Mouse (Mus musculus) midbrain, embryonic 12.5 days (tissue): ENCODE results near the gene Gm45618. TPM values are rescaled to one million over a fixed set of nuclear protein-coding genes. Genes with fewer than 3 reads are reported as not detected.
"Not testable (repeated sequence)": the region's sequence is repeated elsewhere in the genome, so short reads cannot be mapped to it uniquely, and the experiment has no call there.

Experiments used
- ATAC-seq: fragments of 200-750 bp; cut with Nextera tagmentation; 2 replicates; pipeline ENCODE4 v1.8.0; 2017; ENCODE audit warnings: low read depth, moderate TSS enrichment, moderate library complexity; ENCODE audit not compliant: low FRiP score
- H3K27ac ChIP-seq: fragments of 300-500 bp; sonication (generic); replicated peaks from 2 replicates; pipeline ENCODE4 v1.5.1; 2016; ENCODE audit warnings: mild to moderate bottlenecking
- H3K27me3 ChIP-seq: fragments of 300-500 bp; sonication (generic); 2 replicates; pipeline ENCODE4 v1.6.1; 2016; ENCODE audit warnings: mild to moderate bottlenecking
- H3K36me3 ChIP-seq: fragments of 300-500 bp; sonication (generic); 2 replicates; pipeline ENCODE4 v1.6.1; 2016
- H3K4me1 ChIP-seq: fragments of 300-500 bp; sonication (generic); 2 replicates; pipeline ENCODE4 v1.6.1; 2016
- H3K4me2 ChIP-seq: fragments of 300-500 bp; sonication (generic); replicated peaks from 2 replicates; pipeline ENCODE4 v1.6.1; 2016; ENCODE audit warnings: mild to moderate bottlenecking, moderate library complexity
- H3K4me3 ChIP-seq: fragments of 300-500 bp; sonication (generic); 2 replicates; pipeline ENCODE4 v1.5.1; 2016; ENCODE audit warnings: mild to moderate bottlenecking
- H3K9ac ChIP-seq: fragments of 300-500 bp; sonication (generic); replicated peaks from 2 replicates; pipeline ENCODE4 v1.6.1; 2016; ENCODE audit warnings: mild to moderate bottlenecking, moderate library complexity
- H3K9me3 ChIP-seq: fragments of 300-500 bp; sonication (generic); 2 replicates; pipeline ENCODE4 v1.6.1; 2016; ENCODE audit warnings: mild to moderate bottlenecking
- WGBS: fragments of 180-500 bp; shearing (Covaris S2); methylation state at CpG from one replicate; pipeline ENCODE4 v1.1.7; 2016; 5-methylcytosine and 5-hydroxymethylcytosine counted together
- polyA plus RNA-seq: library from polyadenylated mRNA; unstranded; fragments of >200 nt; fragmentation: Nextera tagmentation; extraction: Ambion mirVana; gene quantifications from 2 replicates; pipeline ENCODE4 v1.2.1, GENCODE M21; 2016

The Gm45618 gene
- polyA plus RNA-seq: not detected in 2 replicates

DNA sequence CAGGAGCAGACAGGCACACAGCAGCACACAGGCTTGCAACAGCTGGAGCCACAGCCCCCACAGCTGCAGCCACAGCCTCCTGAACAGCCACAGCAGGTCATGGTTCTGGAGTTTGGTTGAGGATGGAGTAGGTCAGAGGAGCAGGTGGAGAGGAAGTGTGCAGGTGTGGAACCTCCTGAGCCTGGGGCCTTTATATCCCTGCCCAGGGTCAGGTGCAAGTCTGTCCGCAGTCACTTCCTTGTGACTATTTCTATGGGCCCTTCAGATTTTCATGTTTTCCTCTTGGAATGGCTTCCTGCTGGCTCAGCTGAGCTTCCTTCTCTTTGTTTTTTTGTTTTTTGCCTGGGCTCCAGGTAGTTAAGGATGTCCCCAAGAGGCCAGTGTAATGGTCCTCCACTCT is at the start of gene Gm45618:
Gene Gm45618 (minus strand): TSS at position 101 of the 400 bp plus-strand sequence.
- not testable (repeated sequence) for H3K27ac ChIP-seq, H3K36me3 ChIP-seq, H3K27me3 ChIP-seq, H3K4me3 ChIP-seq, H3K4me1 ChIP-seq, H3K9ac ChIP-seq, ATAC-seq, H3K4me2 ChIP-seq, H3K9me3 ChIP-seq
- WGBS: 91% methylated on average over 1 of the region's 1 CpGs

DNA sequence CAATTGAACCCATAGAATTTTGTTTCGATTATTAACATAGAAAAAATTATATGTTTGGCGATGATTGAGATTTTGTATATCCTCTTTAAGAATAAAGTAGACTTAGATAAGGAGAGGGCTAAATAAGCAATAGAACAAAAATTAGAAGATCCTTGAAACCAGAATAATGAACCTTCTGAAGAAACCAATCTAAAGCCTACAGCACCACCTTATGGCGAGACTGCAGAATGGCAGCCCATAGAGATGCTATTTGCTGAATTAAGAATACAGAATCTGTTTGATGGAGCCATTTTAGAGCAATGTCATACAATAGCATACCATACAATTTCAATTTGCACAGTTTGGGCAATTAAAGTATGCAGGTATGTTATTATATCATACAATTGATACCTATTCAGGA is 49.3 kb upstream of the Gm45618 start:
- no peak for ATAC-seq
- 44% methylated on average over 3 of the region's 3 CpGs for WGBS

GRCm38 (mm10) chr7:142165639-142166038 is 45.1 kb upstream of the Gm45618 start, which contains the start of gene Gm4553:
Gm4553 (minus strand) TSS chr7:142165739.
- H3K9me3 ChIP-seq, ATAC-seq, H3K9ac ChIP-seq, H3K27me3 ChIP-seq, H3K27ac ChIP-seq, H3K4me2 ChIP-seq, H3K4me1 ChIP-seq, H3K4me3 ChIP-seq, H3K36me3 ChIP-seq: not testable (repeated sequence)

More for the DNA sequence above, 49.3 kb upstream of the Gm45618 start:
- Histone ChIP-seq H3K4me1 (no peaks in the 10 kb centered on the region), H3K27ac (no peak overlapping the region), H3K4me2 (no peak overlapping the region), H3K9me3 (no peaks in the 10 kb centered on the region), H3K27me3 (no peaks in the 10 kb centered on the region), H3K4me3 (no peak overlapping the region), H3K9ac (no peak overlapping the region), H3K36me3 (no peaks in the 10 kb centered on the region)

DNA sequence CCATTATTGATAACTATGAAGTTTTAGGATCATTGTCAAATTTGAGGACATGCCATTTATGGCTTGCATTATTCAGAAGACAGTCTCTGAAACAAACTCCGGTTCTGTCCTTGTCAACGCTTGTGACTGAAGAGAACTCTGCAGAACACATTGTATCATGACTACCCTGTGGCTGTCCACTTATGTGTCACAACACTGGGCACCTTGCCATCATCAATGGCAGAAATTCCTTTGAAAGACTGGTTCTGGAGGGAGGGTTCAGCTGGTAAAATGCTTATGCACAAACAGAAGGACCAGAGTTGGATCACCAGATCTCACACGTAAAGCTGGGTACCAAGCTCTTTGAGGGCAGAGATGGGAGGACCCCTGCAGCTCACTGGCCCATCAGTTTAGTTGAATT is 38.8 kb upstream of the Gm45618 start:
- Histone ChIP-seq H3K4me3 (no peak overlapping the region), H3K4me1 (no peaks in the 10 kb centered on the region), H3K27me3 (no peaks in the 10 kb centered on the region; the same call in 1 of the 2 replicates), H3K27ac (no peak overlapping the region), H3K9ac (no peak overlapping the region), H3K36me3 (no peaks in the 10 kb centered on the region), H3K9me3 (no peaks in the 10 kb centered on the region), H3K4me2 (no peak overlapping the region)
- ATAC-seq: no peak
- WGBS: 93% methylated on average over 3 of the region's 3 CpGs

DNA sequence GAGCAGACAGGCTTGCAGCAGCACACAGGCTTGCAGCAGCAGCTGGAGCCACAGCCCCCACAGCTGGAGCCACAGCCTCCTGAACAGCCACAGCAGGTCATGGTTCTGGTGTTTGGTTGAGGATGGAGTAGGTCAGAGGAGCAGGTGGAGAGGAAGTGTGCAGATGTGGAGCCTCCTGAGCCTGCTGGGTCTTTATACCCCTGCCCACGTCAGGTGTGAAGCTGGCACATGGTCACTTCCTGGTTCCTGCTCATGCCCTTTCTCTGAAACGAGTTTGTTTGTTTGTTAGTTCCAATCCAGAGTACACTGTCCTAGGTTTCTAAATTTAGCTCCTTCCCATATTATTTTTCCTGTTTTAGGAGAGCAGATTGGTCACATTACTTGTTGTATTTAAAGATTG is 36.5 kb upstream of the Gm45618 start, which contains the start of gene Gm29735:
Gene Gm29735 (minus strand): TSS at position 101 of the 400 bp plus-strand sequence.
- H3K36me3 ChIP-seq, ATAC-seq, H3K9ac ChIP-seq, H3K4me2 ChIP-seq, H3K27ac ChIP-seq, H3K9me3 ChIP-seq, H3K4me3 ChIP-seq, H3K4me1 ChIP-seq, H3K27me3 ChIP-seq: not testable (repeated sequence)
- WGBS: 51% methylated on average over 2 of the region's 2 CpGs

- H3K36me3 ChIP-seq: no peaks in the 10 kb centered on the region
- H3K27me3 ChIP-seq: no peaks in the 10 kb centered on the region
- H3K9ac ChIP-seq: no peak overlapping the region
- no peaks in the 10 kb centered on the region for H3K4me1 ChIP-seq
- no peaks in the 10 kb centered on the region for H3K9me3 ChIP-seq
- no peak overlapping the region for H3K27ac ChIP-seq
- no peak overlapping the region for H3K4me3 ChIP-seq
- H3K4me2 ChIP-seq: no peak overlapping the region
- WGBS: 71% methylated on average over 1 of the region's 1 CpGs
- no peak for ATAC-seq
Observed at GRCm38 (mm10) chr7:142155308-142155707, 34.8 kb upstream of the Gm45618 start.

- Histone ChIP-seq H3K27ac (no peak overlapping the region), H3K36me3 (no peaks in the 10 kb centered on the region), H3K27me3 (no peaks in the 10 kb centered on the region), H3K4me3 (no peak overlapping the region), H3K9me3 (no peaks in the 10 kb centered on the region), H3K4me2 (no peak overlapping the region), H3K4me1 (no peaks in the 10 kb centered on the region), H3K9ac (no peak overlapping the region)
- ATAC-seq: no peak
- WGBS: 89% methylated on average over 4 of the region's 4 CpGs
Observed at GRCm38 (mm10) chr7:142152191-142152590, 31.7 kb upstream of the Gm45618 start.

- no peak for ATAC-seq
- Histone ChIP-seq H3K4me2 (no peak overlapping the region), H3K4me3 (no peak overlapping the region), H3K9ac (no peak overlapping the region), H3K9me3 (no peaks in the 10 kb centered on the region), H3K27me3 (peaks cover 7% of the 10 kb centered on the region; the same call in 1 of the 2 replicates), H3K4me1 (no peaks in the 10 kb centered on the region), H3K27ac (no peak overlapping the region), H3K36me3 (no peaks in the 10 kb centered on the region)
Observed at GRCm38 (mm10) chr7:142148633-142149032, 28.1 kb upstream of the Gm45618 start.

- Histone ChIP-seq H3K4me3 (no peak overlapping the region), H3K27me3 (peaks cover 7% of the 10 kb centered on the region; the same call in 1 of the 2 replicates), H3K9ac (no peak overlapping the region), H3K27ac (no peak overlapping the region), H3K4me1 (no peaks in the 10 kb centered on the region), H3K36me3 (no peaks in the 10 kb centered on the region), H3K4me2 (no peak overlapping the region), H3K9me3 (no peaks in the 10 kb centered on the region)
- ATAC-seq: no peak
- 0% methylated on average over 1 of the region's 1 CpGs for WGBS
Observed at GRCm38 (mm10) chr7:142146033-142146432, 25.5 kb upstream of the Gm45618 start.

DNA sequence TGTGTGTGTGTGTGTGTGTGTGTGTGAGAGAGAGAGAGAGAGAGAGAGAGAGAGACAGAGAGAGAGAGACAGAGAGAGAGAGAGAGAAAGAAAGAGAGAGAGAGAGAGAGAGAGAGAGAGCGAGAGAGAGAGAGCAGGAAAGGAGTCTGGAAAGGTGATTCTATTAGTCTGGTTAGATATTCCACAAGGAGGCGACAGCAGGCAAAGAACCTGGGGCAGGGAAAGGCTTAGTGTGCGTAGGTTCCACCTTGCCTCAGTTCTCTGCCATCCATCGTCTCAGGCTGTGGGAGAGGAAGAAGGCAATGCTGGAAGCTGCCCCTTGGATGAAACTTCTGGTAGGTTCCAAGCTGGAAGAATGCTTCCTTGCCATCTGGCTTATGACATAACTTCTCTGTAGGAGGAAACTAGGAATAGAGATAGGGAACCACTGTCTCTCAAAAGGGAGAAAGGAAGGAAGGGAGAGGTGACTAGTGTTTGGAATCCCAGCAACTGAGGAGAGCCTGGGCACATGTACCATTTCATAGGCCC is 24.9 kb upstream of the Gm45618 start:
- H3K27ac ChIP-seq: no peak overlapping the region
- no peak overlapping the region for H3K4me2 ChIP-seq
- no peak overlapping the region for H3K9ac ChIP-seq
- H3K36me3 ChIP-seq: no peaks in the 10 kb centered on the region
- ATAC-seq: no peak
- no peaks in the 10 kb centered on the region for H3K4me1 ChIP-seq
- 57% methylated on average over 4 of the region's 4 CpGs for WGBS
- no peaks in the 10 kb centered on the region for H3K9me3 ChIP-seq
- no peak overlapping the region for H3K4me3 ChIP-seq
- peaks cover 7% of the 10 kb centered on the region; the same call in 1 of the 2 replicates for H3K27me3 ChIP-seq

DNA sequence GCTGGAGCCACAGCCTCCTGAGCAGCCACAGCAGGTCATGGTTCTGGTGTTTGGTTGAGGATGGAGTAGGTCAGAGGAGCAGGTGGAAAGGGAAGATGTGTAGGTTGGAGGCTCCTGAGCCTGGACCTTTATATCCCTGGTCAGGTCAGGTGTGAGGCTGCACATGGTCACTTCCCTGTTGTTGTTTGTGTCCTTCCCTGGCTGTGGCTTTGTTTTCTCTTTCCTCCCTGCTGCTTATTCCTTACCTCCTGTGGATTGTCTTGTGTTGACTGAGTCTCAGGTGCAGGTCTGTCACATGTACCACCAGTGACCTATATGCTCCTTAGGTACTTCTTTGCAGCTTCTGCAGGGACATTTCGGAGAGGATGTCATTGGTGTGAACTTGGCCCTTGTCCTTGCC is 24.0 kb upstream of the Gm45618 start, which contains the start of gene Gm45337:
Gene Gm45337 (minus strand): TSS at position 101 of the 400 bp plus-strand sequence.
- Histone ChIP-seq H3K27ac (no peak within 1 kb of the TSS), H3K9ac (no peak within 1 kb of the TSS), H3K27me3 (peaks cover 7% of the 10 kb centered on the region; the same call in 1 of the 2 replicates), H3K4me1 (no peaks in the 10 kb centered on the region), H3K9me3 (no peaks in the 10 kb centered on the region), H3K4me3 (no peak within 1 kb of the TSS), H3K4me2 (no peak within 1 kb of the TSS), H3K36me3 (no peaks in the 10 kb centered on the region)
- 79% methylated on average over 1 of the region's 1 CpGs for WGBS
- no peak for ATAC-seq

DNA sequence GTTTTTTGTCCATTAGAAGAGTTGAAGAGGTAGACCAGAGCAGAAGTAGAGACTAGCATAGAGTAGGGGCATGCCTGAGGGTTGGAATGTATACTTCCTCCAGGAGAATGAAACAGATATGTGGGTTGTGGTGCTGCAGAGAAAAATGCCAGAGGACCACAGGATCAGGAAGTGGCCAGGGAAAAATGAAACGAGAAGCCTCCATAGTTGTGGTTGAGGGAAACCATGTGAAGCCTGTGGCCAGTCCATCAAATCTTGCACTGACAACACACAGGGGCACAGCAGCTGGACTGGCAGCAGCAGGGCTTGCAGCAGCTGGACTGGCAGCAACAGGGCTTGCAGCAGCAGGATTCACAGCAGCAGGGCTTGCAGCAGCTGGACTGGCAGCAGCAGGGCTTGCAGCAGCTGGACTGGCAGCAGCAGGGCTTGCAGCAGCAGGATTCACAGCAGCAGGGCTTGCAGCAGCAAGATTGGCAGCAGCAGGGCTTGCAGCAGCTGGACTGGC is 23.0 kb upstream of the Gm45618 start:
- H3K9me3 ChIP-seq, ATAC-seq, H3K9ac ChIP-seq, H3K4me3 ChIP-seq, H3K36me3 ChIP-seq, H3K4me1 ChIP-seq, H3K4me2 ChIP-seq, H3K27ac ChIP-seq, H3K27me3 ChIP-seq: not testable (repeated sequence)
- 65% methylated on average over 1 of the region's 1 CpGs for WGBS

- no peak overlapping the region for H3K4me2 ChIP-seq
- no peaks in the 10 kb centered on the region for H3K36me3 ChIP-seq
- H3K9ac ChIP-seq: no peak overlapping the region
- H3K27me3 ChIP-seq: peaks cover 7% of the 10 kb centered on the region; the same call in 1 of the 2 replicates
- no peaks in the 10 kb centered on the region for H3K9me3 ChIP-seq
- no peak overlapping the region for H3K4me3 ChIP-seq
- WGBS: 53% methylated on average over 1 of the region's 1 CpGs
- ATAC-seq: no peak
- no peak overlapping the region for H3K27ac ChIP-seq
- no peaks in the 10 kb centered on the region for H3K4me1 ChIP-seq
Observed at GRCm38 (mm10) chr7:142140696-142141095, 20.2 kb upstream of the Gm45618 start.
